Mouse (Mus musculus) kidney, adult 11 months (tissue): Measurements from ENCODE around the gene H2-T23.
"Not testable (repeated sequence)": the region's sequence is repeated elsewhere in the genome, so short reads cannot be mapped to it uniquely, and the experiment has no call there.

Source experiments
- DNase-seq: peaks from one replicate; pipeline ENCODE4 v3.0.0; 2022

H2-T23 gene

DNA sequence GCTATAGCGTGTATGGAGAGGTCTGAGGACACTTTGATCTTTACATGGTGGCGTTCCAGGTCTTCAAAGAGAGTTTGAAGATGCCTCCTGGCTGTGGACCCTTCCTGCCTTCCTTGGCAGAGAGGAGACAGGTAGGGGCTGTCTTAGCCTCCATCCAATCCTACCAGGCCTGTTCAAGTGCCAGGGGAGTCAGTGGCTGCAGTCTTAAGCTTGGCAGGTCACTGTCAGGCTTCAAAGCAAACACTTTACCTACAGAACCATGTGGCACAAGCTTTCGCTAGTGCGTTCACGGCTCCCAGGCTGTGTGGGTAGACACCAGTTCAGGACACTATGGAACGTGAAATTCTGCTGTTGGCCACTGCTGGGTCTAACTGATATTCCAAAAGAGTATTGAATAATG is 9.7 kb downstream of the H2-T23 start:
- no peak for DNase-seq

DNA sequence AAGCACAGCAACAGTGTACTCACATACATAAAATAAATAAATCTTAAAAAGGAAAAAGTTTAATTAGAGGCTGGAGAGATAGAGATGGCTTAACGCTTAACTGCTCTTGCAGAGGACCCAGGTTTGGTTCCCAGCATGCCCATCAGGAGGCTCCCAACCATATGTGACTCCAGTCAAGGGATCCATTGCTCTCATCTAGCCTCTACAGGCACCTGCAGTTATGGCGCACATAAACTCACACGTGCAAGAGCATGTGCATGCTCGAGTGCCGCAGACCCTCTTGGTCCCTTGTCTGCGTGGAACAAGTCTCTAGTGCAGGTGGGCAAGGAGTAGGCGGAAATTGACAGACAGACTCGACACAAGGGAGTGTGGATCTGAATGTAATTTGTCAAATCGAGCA is 10.6 kb downstream of the H2-T23 start:
- no peak for DNase-seq

DNA sequence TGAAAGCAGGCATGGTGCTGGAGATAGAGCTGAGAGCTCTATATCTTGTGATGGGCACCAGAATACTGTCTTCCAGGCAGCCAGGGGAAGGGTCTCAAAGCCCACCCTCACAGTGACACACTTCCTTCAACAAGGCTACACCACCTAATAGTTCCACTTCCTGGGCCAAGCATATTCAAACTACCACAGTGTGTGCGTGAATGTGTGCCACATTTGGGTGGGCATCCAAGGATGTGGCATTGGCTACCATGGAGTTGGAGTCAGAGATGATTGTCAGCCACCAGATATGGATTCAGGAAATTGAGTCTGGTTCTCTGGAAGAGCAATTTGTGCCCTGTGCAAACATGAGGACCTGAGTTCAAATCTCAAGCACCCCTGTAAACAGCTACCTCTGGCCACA is 11.3 kb downstream of the H2-T23 start:
- DNase-seq, result no peak

DNA sequence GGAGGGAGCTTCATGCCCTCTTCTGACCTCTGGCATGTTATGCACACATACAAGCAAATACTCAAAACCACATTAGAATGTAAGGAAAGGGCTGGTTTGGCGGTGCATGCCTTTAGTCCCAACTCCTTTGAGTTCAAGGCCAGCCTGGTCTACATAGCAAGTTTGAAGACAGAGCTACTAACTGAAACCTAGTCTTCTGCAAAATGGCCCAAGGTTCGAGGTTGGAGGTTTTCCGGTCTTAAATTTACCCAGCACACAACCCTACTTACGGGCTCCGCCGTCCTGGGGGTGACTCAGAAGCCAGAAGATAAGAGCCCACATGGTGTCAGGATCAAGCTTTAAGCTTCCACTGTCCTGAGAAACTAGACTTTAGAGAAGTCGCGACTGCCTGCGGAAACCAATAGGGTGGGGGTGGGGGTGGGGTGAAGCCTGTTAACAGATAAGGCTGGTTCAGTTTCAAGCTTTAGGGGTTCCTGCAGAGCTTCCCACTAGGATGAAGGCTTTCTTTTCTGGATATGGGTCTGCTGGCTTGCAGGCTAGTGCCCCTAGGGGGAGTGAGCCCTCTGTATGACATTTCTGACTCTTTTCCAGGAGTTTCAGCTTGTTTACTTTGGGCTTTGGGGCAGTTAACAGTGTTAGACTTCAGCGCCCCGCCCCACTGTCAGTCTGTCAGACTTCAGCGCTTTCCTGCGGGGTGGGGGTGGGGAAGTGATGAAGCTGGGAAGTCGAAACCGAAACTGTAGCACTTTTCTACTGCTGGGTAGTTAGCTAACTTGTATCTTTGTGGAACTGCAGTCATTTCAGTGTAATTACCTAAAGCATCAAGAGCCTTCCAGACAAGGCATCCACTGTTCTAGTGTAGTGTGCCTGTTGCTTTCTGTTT is 12.2 kb downstream of the H2-T23 start, which contains the start of gene H2-T24:
H2-T24 (minus strand) TSS at position 370 of the 883 bp plus-strand sequence.
- DNase-seq, result peak; percentile 87

DNA sequence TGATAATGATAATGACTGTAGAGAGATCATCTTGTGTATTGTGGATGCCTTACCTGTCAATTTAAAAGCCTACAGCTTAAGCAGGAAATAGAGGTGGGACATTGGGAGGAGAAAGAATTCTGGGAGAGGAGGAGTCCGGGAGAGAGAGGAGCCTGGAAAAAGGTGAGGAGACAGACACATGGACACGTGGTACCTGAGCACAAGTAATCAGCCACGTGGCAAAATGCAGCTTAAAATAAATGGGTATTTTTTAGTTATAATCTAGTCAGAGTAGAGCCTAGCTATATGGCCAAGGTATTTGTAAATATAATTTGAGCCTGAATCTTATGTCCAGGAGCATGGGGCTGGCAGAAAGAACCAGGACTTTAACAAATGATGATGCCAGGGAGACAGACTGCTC is 13.1 kb downstream of the H2-T23 start:
- no peak for DNase-seq

DNA sequence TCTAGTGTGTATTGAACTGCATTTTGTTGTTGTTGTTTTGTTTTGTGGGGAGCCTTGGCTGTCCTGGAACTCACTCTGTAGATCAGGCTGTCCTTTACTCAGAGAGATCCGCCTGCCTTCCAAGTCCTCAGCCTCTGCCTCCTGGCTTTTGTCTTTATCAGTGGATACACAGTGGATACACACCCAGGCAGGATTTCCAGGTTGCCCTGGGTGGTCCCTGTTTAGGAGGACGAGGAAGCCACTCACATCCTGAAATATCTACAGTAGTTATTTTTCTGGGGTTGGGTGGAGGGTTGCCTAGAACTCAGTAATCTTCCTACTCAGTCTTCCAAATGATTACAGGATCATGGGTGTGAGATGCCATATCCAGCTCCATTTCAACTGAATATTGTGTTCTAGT is 13.7 kb downstream of the H2-T23 start:
- peak; percentile 61 for DNase-seq

DNA sequence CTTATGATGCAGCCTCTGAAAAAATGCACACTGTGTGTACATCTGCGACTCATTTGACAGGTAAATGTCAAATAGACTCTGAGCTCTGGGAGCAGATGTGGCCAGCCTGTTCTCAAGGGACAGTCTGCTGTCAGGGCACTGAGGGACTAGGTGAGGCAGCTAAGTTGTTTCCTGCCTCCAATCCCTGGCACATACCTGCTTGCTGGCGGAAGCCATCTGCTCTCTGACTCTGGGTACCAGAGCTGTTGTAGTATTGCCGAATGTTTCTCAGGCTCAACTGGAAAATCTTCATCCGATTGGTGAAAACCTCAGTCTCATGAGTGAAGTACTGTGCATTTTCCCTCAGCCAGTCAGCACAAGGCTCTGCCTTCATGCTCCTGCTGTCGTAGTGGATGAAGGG is 15.6 kb downstream of the H2-T23 start:
- no peak for DNase-seq

DNA sequence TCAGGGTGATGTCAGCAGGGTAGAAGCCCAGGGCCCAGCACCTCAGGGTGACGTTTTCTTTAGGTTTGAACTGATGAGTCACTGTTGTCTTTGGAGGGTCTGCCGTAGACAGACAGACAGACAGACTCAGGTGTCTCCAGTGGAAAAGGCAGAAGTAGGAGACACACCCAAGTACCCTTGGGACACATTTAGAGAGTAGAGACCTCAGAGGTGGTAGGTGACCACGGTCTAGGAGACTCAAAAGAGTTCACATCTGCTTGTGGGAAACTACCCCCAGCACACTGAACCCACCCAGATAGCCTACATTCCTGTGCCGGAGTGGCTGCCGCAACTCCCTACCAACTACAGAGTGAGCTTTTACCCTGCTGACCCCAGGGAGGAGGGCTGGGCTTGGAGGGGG is 17.7 kb downstream of the H2-T23 start:
- DNase-seq, result no peak

DNA sequence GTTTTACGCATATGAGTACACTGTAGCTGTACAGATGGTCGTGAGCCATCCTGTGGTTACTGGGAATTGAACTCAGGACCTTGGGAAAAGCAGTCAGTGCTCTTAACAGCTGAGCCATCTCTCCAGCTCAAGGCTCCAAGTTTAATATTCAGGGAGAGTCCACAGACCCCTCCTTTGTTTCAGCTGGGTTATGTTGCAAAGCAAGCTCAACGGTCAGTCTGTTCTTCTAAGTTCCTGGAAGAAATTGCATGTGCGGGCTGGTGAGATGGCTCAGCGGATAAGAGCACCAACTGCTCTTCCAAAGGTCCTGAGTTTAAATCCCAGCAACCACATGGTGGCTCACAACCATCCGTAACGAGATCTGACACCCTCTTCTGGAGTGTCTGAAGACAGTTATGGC is 28.2 kb downstream of the H2-T23 start:
- not testable (repeated sequence) for DNase-seq

DNA sequence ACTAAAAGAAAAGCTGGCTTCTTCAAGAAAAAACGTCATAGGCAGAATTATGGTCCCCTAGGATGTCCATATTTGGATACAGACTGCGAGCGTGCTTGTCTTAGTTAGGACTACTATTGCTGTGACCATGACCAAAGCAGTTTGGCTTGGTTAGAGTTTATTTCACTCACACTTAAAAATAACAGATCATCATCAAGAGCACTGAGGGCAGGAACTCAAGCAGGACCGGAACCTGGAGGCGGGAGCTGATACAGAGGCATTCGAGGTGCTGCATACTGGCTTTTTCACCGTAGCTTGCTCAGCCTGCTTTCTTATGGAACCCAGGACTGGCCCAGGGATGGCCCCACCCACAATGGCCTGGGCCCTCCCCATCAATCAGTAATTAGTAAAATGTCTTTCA is 29.3 kb downstream of the H2-T23 start:
- no peak for DNase-seq

DNA sequence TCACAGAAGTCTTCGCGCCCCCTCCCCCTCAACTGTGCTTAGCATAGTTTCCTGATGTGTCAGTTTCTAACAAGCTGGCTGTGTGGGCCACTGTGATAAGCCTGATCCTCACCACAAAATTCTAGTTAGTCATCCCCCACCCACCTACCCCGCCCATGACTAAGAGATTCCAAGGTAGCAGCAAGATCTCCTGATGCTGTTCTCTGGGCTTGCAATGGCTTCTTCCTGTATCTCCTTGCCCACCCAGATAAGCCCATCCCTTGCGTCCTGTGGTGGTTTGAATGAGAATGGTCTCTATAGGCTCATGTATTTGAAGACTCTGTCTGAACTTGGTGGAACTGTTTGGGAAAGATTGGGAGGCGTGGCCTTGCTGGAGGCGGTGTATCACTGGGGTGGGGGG is 30.7 kb downstream of the H2-T23 start:
- DNase-seq, result no peak

DNA sequence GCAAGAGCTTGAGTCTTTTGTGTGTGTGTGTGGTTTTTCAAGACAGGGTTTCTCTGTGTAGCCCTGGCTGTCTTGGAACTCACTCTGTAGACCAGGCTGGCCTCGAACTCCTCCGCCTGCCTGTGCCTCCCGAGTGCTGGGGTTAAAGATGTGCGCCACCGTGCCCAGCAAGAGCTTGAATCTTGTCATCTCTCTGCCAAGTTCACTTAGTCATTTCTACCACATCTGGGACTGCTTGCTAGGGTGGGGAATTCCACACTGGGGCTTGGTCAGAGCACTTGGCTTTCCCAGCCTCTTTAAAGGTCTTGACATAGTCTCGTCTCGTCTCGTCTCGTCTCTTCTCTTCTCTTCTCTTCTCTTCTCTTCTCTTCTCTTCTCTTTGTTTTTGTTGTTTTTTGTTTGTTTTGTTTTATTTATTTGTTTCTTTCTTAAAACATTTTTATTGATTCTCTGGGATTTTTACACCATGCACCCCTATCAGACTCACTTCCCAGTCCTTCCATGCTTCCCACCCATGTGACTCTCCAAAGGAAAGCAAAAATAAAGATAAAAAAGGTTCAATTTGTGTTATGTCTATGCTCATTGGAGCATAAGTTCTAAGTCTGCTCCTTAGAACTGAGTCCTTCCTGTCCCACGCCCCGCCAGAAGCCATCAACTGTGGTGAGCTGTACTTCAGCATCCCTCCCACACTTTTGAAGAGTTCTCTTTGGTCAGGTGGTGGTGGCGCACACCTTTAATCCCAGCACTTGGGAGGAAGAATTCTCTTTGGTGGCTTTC is 31.3 kb downstream of the H2-T23 start:
- no peak for DNase-seq

DNA sequence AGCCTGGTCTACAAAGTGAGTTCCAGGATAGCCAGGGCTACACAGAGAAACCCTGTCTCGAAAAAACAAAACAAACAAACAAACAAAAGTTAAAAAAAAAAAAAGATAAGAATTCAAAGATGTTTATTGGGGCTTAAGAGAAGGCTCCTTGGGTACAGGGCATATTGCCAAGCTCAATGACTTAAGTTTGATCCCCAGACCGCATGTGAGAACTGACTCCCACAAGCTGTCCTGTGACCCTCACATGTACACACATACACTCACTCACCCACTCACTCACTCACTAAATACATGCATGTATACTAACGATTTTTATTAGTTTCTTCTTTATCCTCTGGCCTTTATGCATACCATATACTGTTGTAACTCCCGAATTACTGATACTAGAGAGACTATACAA is 32.3 kb downstream of the H2-T23 start:
- no peak for DNase-seq

DNA sequence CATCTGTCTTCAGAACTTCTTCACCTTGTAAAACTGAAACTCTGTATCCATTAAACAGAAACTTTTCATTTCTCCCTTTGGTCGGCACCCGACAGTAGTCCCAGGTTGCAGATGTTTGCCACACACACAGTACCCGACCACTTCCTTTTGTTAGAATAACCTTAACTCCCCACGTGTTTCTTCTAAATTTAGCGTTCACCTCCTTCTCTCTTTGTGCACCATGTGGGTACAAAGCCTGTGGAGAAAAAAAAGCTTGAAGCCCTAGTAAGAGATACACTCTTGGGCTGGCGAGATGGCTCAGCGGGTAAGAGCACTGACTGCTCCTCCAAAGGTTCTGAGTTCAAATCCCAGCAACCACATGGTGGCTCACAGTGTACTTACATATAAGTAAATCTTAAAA is 33.3 kb downstream of the H2-T23 start:
- no peak for DNase-seq

DNA sequence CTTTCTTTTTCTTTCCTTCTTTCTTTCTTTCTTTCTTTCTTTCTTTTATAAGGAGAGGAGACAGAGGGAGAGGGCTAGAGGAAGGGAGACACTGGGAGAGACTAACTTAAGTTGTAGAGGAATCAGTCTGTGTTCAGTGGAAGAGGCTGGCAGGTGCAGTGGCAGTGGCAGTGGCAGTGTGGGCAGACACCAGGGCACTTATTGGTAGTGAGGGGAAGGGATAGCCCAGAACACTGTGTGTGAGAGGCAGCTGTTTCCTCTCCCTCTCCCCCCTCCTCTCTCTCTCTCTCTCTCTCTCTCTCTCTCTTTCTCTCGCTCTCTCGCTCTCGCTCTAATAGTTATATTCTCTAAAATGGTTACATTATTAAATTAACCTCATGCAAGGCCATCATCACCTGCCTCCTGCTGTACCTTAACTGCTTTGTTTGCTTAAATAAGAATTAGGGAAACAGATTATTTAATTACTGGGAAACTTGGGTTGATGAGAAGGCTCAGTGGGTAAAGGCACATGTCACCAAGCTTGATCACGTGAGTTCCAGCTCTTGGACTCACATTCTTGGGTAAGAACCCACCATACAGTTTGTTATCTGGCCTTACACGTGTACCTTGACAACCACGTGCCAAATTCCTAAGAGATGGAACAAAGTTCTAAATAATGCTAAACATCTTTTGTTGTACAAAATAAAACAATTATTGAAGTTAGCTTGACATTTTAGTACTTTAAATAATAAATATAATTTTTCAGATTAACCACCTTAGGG is 33.9 kb downstream of the H2-T23 start:
- DNase-seq, result no peak

DNA sequence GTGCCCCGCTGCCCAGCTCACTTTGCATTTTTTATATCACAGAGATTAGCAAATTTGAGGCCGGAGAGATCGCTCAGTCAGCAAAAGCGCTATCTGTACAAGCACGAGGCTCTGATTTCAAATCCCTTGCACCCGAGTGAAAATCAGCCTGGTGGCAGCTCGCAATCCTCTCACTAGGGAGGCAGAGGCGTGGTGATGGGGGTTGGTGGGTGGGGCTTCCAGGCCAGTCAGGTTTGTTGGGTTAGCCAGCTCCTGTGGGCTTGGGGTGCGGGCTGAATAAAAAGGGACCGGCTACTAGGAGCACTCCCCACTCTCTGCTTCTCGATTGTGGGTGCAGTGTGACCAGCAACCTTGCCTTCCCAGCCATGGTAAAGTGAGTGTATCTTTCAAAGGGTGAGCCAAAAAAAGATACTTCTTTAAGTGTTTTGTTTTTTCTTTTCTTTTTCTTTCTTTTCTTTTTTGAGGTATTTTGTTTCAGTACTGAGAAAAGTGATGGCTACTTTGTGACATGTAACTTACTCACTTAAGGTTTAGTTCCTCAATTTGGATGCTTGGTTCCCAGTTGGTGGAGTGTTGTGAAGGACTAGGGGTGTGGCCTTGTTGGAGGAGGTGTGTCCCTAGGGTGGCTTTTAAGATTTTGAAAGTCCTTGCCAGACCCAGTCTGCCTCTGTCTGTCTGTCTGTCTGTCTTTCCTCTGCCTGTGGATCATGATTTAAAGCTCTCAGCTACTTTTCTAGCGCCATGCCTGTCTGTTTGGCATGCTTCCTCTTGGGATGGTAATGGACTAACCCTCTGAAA is 34.7 kb downstream of the H2-T23 start:
- DNase-seq, result no peak

DNA sequence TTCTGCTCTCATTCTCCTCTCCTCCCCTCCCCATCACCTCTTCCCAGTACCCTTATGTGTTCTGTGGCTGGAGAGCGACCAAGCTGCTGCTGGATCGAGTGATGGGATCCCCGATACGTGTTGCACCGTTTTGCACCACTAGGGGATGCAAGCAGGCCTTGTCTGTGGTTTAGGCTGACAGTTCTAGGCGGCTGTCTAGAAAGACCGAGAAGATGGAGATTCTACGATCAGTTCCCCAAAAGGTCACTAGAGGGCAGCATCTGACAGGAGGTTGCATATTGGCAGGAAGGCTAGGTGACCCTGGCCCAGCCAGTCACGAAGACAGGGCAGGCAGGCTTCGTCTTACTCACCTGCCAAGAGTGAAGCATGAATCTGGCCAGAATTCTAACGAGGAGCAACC is 35.7 kb downstream of the H2-T23 start:
- peak; percentile 95 for DNase-seq

DNA sequence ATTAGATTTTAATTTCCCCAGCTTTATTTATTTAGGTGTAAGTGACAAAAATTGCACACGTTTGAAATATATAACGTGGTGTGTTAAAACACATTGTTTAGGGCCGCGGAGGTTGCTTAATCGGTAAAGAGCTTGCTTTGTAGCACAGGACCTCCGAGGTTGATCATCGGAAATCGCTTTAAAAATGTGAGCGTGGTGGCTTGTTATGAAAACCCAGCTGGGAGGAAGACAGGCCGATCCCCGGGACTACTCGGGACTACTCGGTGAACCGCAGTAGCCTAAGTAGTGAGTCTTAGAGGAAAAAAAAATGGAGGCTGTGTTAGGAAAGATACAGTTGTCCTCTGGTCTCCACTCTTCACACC is 37.8 kb downstream of the H2-T23 start:
- DNase-seq, result no peak

DNA sequence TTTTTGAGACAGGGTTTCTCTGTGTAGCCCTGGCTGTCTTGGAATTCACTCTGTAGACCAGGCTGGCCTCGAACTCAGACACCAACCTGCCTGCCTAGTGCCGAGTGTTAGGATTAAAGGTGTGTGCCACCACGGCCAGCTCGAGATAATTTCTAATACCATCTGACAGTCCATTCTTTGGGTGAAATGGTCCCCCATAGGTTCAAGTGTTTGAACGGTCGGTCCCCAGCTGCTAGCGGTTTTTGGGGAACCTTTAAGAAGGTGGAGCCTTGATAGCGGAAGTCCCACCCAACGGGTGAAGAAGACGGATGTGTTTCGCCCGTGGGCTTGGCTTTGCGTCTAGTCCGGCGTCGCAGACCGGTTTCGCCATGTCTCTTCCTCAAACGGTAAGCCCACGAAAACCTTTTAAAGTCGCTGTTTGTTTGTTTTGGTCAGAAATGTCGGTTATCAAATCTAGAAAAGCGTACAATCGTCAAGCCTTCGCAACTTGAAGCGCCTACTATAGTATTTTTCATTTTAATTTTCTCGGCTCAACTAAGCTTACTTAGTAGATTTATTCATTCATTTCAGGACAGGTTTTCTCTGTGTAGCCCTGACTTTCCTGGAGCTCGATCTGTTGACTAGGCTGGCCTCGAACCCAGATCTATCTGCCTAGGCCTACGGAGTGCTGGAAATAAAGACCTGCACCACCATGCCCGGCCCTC is 38.3 kb downstream of the H2-T23 start:
- DNase-seq, result peak; percentile 81

DNA sequence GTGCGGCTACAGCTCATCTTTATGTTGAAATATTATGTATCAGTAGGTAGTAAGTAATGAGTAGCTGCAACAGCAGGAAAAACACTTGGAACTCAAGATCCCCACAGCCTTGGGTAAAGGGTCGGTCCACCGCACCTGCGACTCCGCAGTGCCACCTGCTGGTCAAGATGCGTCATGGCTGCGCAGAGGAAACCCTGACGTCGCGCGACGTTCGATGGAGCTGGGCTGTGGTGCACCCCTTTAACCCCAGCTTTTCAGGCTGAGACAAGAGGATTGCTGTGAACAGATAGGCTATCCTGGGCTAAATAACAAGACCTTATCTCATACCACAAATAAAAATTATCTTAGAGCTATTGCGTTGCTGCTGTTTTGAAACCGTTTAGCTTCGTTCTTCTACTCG is 39.0 kb downstream of the H2-T23 start:
- DNase-seq, result peak; percentile 60

DNA sequence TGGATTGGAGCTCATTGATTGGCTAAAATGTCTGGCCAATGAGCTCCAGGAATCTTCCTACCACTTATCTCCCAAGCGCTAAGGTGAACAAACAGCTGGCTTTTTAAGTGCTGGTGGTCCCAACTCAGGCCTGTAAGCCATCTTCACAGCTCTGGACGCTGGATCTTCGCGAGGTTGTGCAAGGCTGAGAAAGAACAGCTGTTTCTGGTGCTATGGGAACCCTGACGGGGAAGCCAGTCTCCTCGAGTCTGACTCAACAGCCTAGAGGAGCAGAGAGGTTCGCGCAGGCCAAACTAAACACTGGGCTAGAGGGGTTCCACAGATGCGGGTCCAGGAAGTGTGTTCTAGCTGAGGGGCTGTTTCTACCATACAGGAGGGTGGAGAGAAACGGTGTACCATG is 40.9 kb downstream of the H2-T23 start:
- no peak for DNase-seq

DNA sequence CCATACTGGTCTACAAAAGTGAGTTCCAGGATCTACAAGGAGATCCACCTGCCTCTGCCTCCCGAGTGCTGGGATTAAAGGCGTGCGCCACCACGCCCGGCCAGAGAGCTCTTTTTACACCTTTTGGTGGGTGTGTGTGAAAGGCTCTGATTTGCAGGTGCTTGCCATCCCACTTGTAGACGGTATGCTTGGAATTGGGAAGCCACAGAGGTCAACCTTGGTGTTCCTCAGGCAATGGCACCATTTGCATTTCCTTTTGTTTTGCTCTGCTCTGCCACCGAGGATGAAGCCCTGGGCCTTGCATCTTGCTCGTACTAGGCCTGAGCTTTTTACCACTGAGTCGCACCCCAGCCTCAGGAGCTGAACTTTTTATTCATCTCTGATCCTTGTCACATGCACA is 50.9 kb downstream of the H2-T23 start:
- DNase-seq, result no peak
